Mouse (Mus musculus) small intestine, adult 2 months (tissue): ENCODE results near the gene Pno1.

Experiments
- CTCF ChIP-seq: fragments of 200-500 bp; IDR thresholded peaks from 2 replicates; pipeline ENCODE4 v1.5.1; 2012; ENCODE audit warnings: low read depth, mild to moderate bottlenecking, control low read depth, inconsistent platforms, low read length, moderate library complexity, mixed read lengths; ENCODE audit not compliant: insufficient replicate concordance, insufficient read length; ENCODE audit errors: extremely low read depth
- POLR2A ChIP-seq: fragments of 200-500 bp; IDR thresholded peaks from 2 replicates; pipeline ENCODE4 v1.6.1; 2012; ENCODE audit warnings: low read depth, mild to moderate bottlenecking, control low read depth, inconsistent platforms, low read length, moderate library complexity

DNA sequence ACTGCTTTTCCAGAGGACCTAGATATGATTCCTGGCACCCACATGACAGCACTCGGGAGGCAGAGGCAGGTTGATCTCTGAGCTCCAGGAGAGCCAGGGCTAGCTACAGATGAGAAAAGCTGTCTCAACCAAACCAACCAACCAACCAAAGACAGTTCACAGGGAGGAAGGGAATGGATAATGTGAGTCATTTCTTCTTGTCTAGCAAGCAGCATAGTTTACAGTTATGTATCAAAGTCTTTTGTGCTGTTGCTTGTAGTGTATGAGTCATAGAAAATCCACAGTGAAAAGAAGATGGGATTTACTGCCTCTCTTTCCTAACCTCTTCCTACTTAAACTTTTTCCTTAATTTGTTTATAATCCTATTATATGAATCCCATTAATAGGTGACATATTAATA, 34.7 kb downstream of the Pno1 start:
- TF ChIP-seq CTCF (no peak), POLR2A (no peak)
